Mouse (Mus musculus) kidney, postnatal 25 days (tissue): ENCODE results near the gene Kctd10.

Experiments used
- DNase-seq, 2 experiments: peaks; one replicate each; pipeline ENCODE4 v3.0.0; 2021; ENCODE audit warnings: mixed read lengths in 2 of 2

Gene Kctd10

DNA sequence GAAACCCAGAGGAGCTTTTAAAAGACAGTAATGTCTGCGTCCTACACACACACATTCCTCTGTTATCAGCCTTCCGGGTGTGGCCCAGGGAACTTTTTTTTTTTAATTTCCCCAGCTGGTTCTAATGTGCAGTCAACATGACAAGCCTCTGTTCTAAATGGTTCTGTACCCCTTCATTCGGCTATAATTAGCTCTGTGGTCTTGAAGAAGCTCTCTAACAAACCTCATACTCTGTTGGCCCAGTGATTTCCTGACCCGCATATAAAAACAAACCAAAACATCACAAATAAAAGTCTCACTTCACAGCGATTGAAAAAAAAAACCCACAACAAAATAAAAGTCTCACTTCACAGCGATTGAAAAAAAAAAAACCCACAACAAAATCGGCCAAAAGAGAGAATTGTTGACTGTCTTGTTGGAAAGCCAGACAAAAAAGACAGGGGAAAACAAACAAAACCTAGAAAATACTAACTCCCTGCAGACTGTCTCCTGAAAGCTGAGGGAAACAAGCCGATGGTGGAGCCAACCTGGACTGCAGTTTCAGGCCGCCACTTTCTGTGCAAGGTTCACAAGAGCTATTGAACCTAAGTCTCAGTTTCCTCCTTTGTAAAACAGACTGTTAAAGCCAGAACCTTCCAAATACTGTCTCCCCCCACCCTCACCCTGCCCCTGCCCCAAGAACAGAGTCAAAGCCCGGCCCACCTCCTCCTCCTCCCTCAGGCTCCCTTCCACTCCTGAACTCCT is 2.0 kb downstream of the Kctd10 start:
- no peak for DNase-seq

DNA sequence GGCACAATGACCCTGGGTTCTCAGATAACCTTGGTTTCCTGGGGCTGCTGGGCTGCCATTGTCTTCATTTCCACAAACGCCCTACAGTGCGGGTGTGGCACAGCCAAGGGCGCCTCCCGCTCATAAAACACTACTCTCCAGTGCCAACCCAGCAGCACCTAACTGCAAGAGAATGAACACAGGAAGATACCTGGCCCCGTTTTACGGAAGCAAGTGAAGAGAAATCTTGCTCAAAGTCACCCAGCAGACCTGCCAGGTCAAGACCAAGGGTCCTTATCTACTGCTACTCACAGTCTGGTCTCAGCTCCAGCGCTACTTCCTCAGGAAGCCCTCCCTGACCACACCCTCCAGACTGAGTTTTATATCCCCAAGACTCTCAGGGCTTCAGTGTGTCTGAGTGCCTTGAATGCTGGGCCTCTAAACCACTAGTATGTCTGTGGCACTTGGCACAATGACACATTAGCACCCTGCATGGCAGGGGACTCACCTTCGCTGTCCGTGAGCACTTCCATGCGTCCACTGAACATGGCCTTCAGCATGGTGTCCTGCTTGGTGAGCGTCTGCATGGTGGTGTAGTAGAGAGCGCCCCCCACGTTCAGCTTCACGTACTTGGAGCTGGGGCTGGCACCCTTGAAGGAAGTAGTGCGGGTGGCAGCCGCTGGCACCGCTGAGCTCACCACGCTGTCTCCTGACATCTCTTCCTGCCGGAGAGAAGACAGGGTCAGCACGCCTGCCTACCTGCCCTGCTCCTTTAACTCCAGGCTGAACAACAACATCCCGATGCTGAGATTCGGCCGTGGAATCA is 5.7 kb downstream of the Kctd10 start:
- peak in 1 of 2 experiments; percentile 65 for DNase-seq

DNA sequence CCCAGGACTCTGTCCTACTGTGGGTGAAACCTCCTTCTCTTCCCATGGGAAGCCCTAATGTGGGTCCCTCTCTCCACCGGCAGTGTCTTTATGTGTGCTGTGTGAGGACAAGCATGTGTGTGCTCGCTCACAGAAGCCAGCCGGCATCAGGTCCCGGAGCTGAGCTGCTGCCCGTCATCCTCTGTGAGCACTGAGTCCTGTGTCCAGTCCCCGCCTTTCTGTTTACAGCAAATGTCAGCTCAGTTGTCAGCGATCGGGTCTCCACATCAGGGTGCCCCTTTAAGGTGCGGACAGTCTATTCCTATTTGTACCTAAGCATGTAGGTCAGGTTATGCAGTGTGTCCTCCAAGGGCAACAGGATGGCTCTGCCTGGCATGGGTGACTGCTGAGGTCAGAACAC is 6.7 kb downstream of the Kctd10 start:
- no peak for DNase-seq

DNA sequence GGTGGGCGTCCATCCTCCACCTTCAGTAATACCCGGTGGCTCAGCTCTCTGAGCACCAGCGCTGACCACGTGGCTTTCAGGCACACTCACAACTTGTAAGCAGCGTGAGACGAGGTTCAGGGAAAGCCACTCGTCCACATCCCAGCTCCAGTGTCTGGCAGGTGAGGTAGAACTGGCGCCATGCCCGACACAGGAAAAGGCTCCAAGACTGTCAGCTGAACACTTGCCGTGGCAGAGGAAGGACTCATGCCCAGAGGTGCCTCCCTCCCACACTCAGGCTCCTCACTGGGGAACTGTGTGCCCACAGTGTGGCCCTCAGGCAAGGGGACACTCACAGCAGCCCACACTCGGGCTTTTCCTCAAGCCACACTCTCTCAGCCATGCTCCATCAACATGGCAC is 7.1 kb downstream of the Kctd10 start:
- DNase-seq: peak; percentile 66 to 73

DNA sequence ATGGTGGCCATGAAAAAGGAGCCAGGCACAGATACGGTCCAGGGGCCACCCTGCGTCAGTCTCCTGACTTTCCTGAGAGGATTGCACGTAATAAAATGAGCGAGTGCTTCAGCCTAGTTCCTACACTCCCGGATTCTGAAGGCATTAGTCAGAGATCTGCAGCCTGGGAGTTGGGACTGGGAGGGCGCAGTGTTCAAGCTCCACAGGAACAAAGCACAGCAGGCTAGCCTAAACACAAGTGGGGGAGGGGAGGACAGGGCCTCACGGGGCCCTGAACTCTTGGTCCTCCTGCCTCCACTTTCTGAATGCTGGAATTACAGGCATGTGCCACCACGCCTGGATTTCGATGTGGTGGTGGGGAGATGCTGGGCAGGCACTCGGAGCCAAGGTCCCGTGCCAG is 7.7 kb downstream of the Kctd10 start:
- no peak for DNase-seq

DNA sequence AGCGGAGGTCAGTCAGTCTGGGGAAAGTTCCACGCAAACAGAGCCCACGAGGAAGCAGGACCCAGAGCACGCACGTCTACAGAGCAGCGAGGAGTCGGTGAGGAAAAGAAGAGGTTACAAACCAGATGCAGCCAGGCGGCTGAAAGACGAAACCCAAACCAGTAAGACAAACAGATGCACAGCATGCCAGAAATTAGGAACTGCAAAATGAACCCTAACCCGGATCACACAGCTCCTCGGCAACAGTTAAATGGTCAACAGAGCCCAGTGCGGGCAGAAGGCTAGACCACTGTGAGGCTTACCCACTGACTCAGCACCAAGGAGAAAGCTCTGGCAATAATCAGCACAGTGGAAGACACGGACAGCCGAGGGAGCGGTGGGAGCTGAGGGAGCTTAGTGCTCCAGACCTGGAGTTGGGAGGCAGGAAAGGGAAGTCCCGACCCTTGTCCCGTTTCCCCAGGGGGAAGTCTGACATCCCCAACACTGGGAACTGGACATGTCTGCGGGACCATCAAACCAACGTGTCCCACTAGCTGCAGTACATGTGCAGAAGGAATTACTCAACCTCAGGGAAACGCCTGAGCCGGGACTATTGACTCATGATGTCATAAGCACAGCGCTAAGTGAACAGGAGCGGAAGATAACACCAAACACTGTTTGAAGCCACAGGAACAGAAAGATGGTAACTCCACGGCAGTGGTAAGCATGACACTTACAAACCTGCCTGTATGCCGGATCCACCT is 8.4 kb downstream of the Kctd10 start:
- no peak for DNase-seq

DNA sequence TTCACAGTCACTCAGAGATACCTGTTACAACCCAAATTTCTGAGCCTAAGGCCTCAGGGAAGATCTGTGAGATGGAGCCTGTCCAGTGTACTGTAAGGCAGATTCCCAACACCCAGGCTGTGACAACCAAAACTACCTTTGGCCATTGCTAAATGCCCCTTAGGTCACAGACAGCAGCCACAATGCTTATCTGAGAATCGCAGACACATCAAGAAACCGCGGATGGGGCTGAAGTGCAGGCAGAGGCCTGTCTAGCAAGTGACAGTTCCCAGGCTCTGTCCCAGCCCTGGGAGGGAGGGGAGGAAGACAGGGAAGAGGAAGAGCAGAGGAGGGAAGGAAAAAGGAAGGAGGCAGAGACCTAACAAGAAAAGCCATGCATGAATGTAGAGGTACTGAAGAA is 9.0 kb downstream of the Kctd10 start:
- DNase-seq: no peak

DNA sequence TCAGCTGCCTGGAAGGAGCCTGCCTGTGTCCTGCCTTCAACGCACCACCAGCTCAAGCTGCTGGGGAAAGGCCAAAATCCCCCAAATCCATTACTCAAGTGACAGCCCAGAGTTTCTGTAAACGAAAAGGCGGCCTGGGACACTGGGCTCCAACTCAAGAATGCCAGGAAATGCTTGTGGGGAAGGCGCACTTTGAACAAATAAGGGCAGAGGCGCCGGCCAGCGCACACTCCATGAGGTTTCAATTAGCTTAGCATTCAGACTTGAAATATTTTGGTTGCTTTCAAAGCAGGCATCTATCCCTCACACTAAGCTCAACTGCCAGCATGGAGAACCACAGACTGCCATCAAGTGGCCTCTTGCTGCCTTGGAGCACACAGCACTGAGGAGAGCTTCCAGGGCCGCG is 9.9 kb downstream of the Kctd10 start:
- DNase-seq: peak; percentile 79 to 88

DNA sequence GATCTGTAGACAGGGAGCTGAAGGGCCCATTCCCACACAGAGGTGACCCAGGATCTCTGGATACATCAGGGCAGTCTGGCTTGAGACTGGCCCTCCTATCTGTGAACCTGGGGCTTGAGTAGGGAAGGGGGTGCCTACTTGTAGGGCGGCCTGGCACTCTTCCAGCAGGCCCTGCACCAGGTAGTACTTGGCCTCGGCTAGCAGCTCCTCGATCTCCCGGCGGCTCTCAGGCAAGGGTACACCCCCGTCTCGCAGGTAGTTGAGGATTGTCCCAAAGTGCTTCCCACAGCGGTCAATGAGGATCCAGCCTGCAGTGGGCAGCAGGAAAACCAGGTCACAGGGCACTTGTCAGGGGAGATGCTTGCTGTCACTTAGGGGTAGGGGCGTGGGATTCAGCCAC is 10.4 kb downstream of the Kctd10 start:
- no peak for DNase-seq

DNA sequence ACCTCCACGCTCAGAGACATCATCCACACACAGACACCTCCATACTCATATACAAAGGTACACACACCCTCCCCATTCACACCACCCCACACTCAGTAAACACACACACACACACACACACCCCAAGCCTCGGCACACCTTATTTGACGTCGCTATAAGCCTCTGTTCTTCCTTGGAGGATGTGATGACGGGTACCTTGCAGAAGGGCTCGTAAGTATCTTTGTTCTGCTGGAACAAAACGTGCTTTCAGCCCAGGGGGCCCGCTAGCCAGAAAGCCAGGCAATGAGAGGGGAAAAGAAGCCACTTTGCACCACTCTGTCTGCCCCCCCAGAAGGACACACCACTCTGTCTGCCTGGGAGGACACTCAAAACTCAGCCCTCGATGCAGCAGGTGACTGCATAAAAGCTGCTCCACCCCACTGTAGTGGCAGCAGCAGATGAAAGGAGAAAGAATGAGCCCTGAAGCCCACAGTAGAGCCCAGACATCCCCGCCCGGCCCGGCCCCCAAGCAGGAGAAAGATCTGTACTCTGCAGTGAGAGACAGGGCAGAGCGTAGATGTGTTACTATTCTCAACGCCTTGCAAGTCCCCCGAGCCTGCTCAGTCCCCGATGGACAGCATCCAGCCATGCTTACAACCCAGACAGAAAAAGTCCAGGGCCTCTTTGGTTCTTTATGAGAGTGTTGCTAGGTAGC is 11.4 kb downstream of the Kctd10 start:
- no peak for DNase-seq

DNA sequence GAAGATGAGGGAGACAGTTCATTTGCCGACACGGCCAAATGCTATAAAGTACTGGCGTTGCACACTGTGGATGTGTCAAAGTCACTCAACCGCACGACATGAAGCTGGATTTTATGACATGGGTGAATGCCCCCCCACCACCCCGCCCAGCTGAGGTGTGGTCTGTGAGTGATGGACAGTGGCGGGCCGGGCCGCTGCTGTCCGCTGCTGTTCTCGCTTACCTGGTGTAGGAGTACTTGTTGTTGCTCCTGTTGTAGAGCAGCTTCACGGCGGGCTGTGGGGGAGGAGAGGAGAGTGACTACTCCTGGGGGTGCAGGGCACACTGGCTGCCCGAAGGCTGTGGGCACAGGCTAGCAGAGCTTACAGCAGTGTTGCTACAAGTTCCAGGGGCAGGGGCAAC is 12.2 kb downstream of the Kctd10 start:
- DNase-seq: no peak

DNA sequence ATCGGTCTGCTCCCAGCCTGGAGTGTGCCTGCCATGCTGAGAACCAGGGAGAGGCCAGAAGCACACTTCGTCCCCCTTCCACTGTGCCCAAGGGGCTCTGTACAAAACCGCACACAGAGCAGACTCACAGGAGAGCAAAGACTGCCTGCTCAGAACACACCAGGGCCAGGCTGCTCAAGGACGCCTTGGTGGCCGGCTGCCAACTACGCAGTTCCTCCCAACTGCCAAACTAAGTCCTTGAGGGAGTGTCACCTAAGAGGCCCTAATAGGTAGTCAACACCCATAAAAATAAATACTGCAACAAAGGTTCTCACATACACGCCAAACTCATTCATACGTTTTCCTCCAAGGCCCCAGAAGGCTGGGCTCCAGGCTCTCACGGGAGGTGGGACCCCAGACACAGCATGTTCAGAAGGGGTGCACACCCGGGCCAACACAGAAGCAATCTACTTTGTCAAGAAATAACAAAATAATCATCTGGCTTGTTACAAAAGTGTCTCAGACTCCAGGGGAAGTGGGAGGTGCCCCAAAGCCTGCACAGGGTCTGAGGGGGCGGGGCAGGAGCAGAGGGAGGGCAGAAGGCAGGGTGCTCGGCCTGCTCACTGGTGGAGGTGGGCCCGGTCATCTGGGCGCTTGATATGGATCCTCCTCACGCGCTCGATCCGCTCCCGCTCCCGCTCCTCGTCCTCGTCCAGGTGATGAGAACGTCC is 15.1 kb downstream of the Kctd10 start:
- peak; percentile 59 to 67 for DNase-seq

DNA sequence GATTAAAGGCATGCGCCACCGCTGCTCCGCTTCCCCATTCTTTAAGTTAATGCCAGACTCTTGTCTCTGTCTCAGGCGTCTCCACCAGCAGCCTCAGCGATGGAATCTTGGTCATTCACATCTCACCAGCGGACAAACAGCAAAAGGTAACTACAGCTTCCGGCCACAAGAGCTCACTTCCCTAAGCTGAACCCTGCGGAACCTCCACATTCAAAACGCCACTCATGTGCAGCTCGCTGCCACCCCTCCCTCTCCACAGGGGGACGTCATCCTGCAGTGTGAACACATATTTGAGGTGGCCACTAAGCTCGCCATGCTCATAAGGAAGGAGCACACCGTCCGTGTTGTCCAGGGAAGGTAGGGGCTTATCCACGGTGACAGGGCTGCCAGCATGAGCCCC is 19.3 kb downstream of the Kctd10 start:
- no peak for DNase-seq

DNA sequence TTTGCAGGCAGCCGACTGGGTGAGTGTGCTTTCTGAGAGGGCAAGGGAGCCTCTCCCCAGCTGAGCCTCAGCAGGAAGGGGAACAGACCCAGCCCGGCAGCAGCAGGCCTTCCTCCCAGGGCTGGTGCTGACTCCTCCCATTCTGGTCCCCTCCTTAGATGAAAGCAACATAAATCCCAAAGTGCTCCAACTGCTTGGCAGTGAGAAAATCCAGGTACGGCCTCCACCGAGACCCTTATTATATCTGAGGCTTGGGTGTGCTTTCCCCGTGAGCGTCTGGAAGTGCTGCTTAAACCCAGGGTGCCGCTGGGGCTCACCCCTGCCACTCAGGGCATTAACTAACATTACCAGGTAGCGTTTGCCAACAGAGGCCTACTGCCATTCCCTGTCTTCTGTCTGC is 20.7 kb downstream of the Kctd10 start:
- DNase-seq: no peak

DNA sequence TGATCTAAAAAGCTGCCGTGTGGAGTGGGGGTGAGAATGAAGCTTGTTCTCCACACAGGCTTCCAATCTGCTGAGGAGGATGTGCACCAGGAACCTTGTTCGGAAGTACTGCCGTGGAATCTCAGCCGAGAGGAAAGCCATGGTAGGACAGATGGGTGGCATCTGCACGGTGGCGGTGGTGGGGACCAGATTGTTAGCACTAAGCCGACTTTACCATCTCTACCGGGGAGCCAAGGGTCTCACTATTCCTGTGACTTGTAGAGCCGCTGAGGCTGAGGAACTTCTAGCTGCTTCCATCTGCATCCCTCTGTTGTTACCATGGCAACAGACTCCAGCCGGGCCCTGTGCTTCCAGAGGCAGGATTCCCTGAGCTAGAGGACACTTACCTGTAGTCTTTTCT is 21.5 kb downstream of the Kctd10 start:
- DNase-seq: no peak

DNA sequence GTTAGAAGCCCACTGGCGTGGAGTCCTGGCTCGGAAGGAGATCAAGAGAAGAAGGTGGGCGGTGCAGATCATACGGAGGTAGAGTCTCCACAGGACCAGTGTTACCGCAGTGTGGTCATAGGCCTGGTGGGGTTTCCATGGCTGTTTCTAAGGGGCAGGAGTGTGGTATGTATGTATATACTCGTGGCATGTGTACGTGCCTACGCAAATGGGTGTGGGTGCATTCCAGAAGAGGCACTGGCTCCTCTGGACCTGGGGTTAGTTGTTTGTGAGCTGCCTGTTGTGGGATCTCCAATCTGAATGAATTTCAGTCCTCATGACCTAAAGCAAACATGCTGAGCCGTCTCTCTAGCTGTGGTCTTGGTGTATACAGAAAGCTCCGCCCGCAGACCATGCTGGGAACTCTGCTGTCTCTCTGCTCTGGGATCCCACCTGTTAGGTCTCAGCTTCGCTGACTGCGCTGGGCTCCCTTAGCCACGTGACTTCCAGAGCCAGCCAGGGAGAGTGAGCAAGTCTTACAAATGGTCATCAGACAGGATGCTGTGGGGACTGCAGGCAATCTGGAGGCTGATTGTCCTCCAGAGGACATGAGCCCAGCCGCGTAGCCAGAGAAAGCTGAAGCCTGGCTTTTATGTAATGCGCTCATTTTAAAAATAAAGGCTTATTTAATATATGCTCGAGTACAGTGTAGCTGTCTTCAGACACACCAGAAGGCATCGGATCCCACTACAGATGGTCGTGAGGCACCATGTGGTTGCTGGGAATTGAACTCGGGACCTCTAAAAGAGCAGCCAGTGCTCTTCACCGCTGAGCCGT is 23.2 kb downstream of the Kctd10 start:
- no peak for DNase-seq

DNA sequence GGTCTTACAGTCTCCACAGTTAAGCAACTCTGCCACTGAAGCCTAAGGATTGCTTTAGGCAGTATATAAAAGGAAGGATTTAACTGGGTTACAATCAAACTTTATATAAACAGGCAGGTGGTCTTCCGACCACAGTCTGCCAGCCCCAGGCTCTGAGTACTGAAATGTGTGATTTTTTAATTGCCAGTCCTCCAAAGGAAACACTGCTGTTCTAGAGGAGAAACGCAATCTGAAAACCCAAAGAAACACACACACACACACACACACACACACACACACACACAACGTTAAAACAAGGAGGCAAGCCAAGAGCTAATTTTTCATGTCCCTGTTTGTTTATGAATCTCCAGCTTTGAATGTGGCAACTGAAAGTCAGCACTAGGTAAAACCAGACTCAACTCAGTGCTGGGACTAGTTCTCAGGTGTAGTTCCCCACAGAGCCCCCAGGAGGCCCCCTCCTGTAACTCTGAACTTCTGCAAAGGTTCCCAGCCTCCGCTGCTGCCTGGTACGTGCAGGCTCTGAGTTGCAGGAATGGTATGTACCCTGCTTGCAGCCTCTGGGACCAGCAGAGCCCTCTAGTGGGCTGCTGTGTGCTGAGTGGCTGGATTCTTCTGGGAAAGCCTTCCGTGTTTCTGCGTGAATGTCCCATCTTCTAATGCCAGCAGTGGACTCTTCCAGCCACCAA is 23.9 kb downstream of the Kctd10 start:
- peak; percentile 85 to 91 for DNase-seq

DNA sequence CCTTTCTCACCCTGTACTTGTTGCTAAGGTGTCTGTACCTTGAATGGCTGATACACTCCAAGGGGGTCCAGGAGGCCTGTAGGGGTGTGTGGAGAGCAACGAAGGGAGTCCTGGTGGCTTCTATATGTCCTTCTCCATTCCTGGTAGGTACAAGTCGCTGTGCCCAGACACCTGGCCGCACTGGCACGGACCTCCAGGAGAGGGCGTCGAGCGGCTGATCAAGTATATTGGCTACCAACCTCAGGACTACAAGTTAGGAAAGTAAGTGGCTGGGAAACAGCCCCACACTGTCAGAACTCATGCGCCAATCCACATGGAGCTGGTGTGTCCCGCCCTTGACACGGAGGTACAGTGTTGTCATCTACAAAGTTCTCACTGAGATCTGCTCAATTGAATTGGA is 28.8 kb downstream of the Kctd10 start:
- DNase-seq: no peak

DNA sequence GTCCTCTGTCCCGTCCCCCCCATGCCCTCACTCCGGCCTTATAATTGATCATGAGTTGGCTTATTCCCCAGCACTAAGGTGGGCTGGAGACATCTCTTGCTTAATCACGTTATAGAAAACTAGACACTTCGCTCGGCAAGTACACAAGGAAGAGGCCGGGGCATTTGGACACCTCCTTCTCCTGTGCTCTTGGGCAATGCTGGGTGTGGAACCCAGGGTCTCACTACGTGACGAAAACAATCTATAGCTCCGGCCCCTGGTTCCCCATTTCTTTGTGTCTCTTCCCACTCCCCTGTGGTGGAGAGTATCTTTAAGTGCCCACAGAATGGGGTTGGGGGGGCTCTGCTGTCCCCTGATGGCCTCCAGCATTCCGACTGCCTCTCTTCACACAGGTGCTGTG is 33.3 kb downstream of the Kctd10 start:
- DNase-seq: no peak

DNA sequence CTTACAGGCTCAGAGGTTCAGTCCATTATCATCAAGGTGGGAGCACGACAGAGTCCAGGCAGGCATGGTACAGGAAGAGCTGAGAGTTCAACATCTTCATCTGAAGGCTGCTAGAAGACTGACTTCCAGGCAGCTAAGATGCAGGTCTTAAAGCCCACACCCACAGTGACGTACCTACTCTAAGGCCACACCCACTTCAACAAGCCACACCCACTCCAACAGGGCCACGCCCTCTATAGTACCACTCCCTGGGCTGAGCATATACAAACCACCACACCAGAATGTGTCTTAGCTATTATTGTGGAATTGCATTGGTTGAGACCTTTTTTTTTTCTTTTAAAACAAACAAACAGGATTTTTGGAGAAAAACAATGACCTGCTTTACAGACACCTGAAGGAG is 34.8 kb downstream of the Kctd10 start:
- no peak for DNase-seq

DNA sequence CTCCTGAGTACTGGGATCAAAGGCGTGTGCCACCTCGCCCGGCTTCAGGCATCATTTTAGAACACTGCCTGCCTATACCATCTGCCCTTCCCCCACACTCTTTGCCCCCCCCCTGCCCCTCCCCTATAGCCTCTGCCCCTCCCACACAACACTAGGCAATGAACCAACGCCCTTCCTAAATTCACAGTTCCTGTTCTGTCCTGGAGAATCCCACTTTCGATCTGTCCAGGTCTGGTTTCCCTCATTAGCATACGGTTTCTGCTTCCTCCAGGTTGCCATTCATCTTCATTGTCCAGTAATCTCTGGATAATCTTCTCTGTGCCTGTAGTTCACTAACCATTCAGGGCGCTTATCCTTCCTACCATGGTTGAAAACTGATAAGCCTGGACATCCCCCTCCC is 36.7 kb downstream of the Kctd10 start:
- no peak for DNase-seq
